Mouse (Mus musculus) olfactory bulb, adult 2 months (tissue): Measurements from ENCODE around the gene Jakmip3. TPM values are rescaled to one million over a fixed set of nuclear protein-coding genes. Genes with fewer than 3 reads are reported as not detected.
A peak's percentile ranks its signal among the peaks of the same experiment; 100 is the strongest.

Experiments used
- H3K27ac ChIP-seq: fragments of 200-500 bp; 2 replicates; pipeline ENCODE4 v1.5.1; 2012; ENCODE audit warnings: low read depth, low read length; ENCODE audit not compliant: insufficient read depth
- H3K4me1 ChIP-seq: fragments of 200-500 bp; 2 replicates; pipeline ENCODE4 v1.6.1; 2012; ENCODE audit warnings: low read length; ENCODE audit not compliant: control insufficient read depth, insufficient read depth
- H3K4me3 ChIP-seq: fragments of 200-500 bp; 2 replicates; pipeline ENCODE4 v1.5.1; 2012; ENCODE audit warnings: mild to moderate bottlenecking, low read depth, low read length, moderate library complexity; ENCODE audit not compliant: insufficient read depth
- CTCF ChIP-seq: fragments of 200-500 bp; IDR thresholded peaks from 2 replicates; pipeline ENCODE4 v1.5.1; 2012; ENCODE audit warnings: low read depth, mild to moderate bottlenecking, low read length, moderate library complexity; ENCODE audit not compliant: insufficient read depth
- POLR2A ChIP-seq: fragments of 200-500 bp; IDR thresholded peaks from 2 replicates; pipeline ENCODE4 v1.6.1; 2012; ENCODE audit warnings: mild to moderate bottlenecking, low read depth, low read length, moderate library complexity; ENCODE audit not compliant: insufficient read depth
- WGBS: fragments of 180-500 bp; shearing (Covaris S2); methylation state at CpG from one replicate; pipeline ENCODE4 v1.1.7; 2018; 5-methylcytosine and 5-hydroxymethylcytosine counted together
- polyA plus RNA-seq: library from polyadenylated mRNA; stranded (reverse); fragments of >200 nt; gene quantifications from 2 replicates; pipeline ENCODE4 v1.2.4, GENCODE M21; 2012; ENCODE audit warnings: low replicate concordance; ENCODE audit not compliant: missing spikeins, insufficient read depth, insufficient read length

The Jakmip3 gene
- not detected in 2 replicates for polyA plus RNA-seq

GRCm38 (mm10) chr7:138940612-138941461 is at the start of gene Jakmip3:
Gene Jakmip3 (plus strand): TSS chr7:138940730.
- Histone ChIP-seq H3K4me3 (peak within 1 kb of the TSS; percentile 70), H3K27ac (peak within 1 kb of the TSS; percentile 92), H3K4me1 (peaks cover 12% of the 10 kb centered on the region)
- under 1% methylated on average over 78 of the region's 78 CpGs for WGBS
- TF ChIP-seq CTCF, result no peak
- 0 out of 2 replicates have a peak, but pooled peaks have one; percentile 18 for TF ChIP-seq POLR2A

DNA sequence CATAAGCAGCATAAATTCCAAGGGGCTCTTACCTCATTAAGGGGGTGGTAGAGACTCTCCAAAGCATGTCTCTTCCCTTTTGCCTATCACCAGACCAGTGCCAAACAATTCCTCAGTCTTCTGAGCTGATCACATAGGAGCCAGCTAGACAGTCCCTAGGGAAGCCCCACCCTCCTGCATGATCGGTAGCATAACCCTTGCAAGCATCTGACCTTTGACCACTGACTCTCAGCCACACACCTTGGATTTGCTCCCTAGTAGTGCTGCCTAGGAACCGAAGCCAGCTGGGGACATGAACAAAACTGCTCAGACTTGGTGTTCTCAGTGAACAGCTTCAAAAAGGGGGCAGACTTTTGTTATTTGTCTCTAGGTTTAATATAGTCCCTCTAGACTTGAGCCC is 42.4 kb upstream of the Jakmip3 start:
- Histone ChIP-seq H3K4me3 (no peak overlapping the region), H3K27ac (no peak overlapping the region), H3K4me1 (no peaks in the 10 kb centered on the region)
- TF ChIP-seq POLR2A, result no peak
- 84% methylated on average over 2 of the region's 2 CpGs for WGBS

DNA sequence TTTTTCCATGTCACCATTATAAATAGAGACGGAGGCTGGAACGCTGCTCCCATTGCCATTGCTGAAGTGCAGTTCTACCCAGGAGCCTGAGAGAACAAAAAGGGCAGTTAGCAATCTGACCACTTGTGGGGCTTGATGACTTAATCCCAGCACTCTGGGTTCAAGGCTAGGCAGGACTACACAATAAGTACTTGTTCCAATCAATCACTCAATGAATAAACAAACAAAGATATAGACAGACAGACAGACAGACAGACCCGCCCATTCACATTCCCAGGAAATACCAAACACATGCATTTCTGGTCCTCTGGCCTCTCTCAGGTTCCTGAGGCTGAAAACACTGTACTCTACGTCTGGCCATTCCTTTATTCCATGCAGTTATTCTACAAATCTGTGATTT is 41.8 kb upstream of the Jakmip3 start:
- 82% methylated on average over 4 of the region's 4 CpGs for WGBS
- H3K4me3 ChIP-seq, result no peak overlapping the region
- no peak for TF ChIP-seq POLR2A
- no peak for TF ChIP-seq CTCF
- no peaks in the 10 kb centered on the region for H3K4me1 ChIP-seq
- H3K27ac ChIP-seq, result no peak overlapping the region

DNA sequence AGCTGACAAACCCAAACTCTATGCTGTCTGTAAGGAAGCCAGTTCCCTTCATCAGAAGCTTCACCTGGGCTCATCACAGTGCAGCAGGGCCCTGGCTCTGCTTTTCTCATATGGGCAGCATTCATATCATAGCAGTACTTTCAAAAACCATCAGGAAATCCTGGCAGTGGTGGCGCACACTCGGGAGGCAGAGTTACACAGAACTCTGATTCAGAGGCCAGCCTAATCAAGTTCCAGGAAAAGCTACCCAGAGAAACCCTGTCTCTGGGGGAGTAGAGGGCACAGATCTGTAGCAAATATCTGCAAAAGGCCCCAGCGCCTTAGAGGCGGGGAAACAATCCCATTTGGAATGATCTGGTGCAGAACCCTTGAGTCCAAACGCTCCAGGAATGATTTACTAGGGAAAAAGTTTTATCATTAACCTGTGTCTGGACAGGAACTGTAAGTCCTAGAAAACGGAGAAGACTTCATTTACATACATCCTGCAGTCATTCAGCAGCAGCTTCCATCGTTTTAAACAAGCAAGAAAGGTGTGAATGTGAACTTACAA is 36.6 kb upstream of the Jakmip3 start:
- H3K27ac ChIP-seq, result no peak overlapping the region
- TF ChIP-seq POLR2A, result no peak
- no peak for TF ChIP-seq CTCF
- peaks cover 11% of the 10 kb centered on the region for H3K4me1 ChIP-seq
- WGBS, result 84% methylated on average over 7 of the region's 7 CpGs
- H3K4me3 ChIP-seq, result no peak overlapping the region

DNA sequence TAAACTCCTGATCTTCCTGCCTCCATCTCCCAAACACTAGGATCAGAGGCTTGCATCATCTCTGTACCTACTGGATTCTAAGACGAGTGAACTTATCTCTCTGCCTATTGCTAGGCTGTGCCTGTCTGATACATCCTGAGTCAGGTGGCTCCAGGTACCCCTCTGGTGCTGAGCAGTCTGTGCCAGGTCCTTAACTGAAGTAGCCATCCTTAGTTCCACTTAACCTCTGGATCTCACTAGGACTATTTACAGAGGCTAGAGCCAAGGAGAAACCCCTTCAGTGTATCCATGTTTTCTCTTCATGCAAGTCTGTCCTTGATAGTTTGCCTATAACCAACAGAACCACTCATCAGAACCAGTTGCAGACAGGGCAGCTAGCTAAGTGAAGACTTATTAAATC is 34.1 kb upstream of the Jakmip3 start:
- Histone ChIP-seq H3K27ac (no peak overlapping the region), H3K4me3 (no peak overlapping the region)
- TF ChIP-seq CTCF (no peak), POLR2A (no peak)

GRCm38 (mm10) chr7:138907043-138907442 is 33.5 kb upstream of the Jakmip3 start:
- 8% methylated on average over 7 of the region's 7 CpGs for WGBS
- TF ChIP-seq POLR2A, result no peak
- TF ChIP-seq CTCF, result no peak
- Histone ChIP-seq H3K4me1 (peaks cover 14% of the 10 kb centered on the region), H3K4me3 (no peak overlapping the region; the same call in 1 of the 2 replicates), H3K27ac (no peak overlapping the region)

More for the DNA sequence above, 34.1 kb upstream of the Jakmip3 start:
- 79% methylated on average over 1 of the region's 1 CpGs for WGBS
- H3K4me1 ChIP-seq, result peaks cover 14% of the 10 kb centered on the region

GRCm38 (mm10) chr7:138907976-138908375 is 32.6 kb upstream of the Jakmip3 start:
- 90% methylated on average over 5 of the region's 5 CpGs for WGBS
- Histone ChIP-seq H3K4me3 (no peak overlapping the region), H3K27ac (no peak overlapping the region), H3K4me1 (peaks cover 14% of the 10 kb centered on the region)
- TF ChIP-seq CTCF, result no peak
- no peak for TF ChIP-seq POLR2A

- Histone ChIP-seq H3K27ac (peak overlapping the region; percentile 67; the same call in 1 of the 2 replicates), H3K4me3 (peak overlapping the region; percentile 95), H3K4me1 (peaks cover 14% of the 10 kb centered on the region)
- TF ChIP-seq CTCF (no peak), POLR2A (no peak)
- whole genome bisulfite sequencing, result 13% methylated on average over 10 of the region's 10 CpGs
Measured at GRCm38 (mm10) chr7:138908768-138909276, 31.7 kb upstream of the Jakmip3 start.
